Mouse (Mus musculus): Measurements from ENCODE around the gene Epop.

Gene Epop

DNA sequence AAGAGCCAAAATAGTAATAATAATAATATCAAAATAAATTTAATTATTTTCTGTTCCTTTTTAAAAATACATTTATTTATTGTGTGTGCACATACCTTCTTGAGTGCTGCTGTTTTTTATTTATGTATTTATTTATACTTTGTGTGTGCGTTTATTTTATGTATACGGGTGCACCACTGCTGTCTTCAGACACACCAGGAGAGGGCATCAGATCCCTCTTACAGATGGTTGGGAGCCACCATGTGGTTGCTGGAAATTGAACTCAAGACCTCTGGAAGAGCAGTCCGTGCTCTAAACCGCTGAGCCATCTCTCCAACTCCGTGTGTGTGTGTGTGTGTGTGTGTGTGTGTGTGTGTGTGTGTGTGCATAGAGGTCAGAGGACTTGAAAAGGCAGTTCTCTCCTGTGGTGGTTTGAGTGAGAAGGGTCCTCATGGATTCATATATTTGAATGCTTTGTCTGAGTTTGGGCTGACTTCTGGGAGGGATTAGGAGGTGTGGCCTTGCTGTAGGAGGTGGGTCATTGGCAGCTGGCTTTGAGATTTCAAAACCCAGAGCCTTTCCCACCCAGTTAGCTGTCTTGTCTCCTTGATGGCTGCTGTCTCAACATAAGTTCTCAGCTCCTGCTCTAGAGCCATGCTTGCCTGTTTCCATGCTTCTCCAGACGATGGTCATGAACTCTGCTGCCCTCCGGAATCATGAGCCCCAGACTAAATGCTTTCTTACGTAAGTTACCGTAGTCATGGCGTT lies 31.4 kb downstream of the Epop start:
- CTCF ChIA-PET, result no interaction called here

DNA sequence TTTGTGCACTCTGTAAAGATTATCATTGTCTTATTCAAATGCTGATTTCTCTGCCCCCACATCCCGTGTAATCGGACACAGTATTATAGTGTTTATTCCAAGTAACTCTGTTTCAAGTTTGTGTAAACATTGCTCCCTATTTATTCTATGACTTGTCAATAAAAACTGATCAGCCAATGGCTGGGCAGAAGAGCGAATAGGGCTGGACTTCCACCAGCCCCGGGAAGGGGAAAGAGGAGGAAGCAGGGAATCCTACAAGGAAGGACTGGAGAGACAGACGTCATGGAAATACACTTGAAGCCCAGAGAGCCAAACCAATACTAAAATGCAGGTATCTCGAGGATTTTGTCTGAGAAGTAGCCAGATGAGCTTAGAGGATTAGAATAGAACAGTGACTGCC lies 35.4 kb downstream of the Epop start:
- CTCF ChIA-PET, result interaction anchor here (0.6 kb wide), 1 partner anchor 13 kb away, joined by 5 read pairs; no protein-coding TSS in a partner anchor

DNA sequence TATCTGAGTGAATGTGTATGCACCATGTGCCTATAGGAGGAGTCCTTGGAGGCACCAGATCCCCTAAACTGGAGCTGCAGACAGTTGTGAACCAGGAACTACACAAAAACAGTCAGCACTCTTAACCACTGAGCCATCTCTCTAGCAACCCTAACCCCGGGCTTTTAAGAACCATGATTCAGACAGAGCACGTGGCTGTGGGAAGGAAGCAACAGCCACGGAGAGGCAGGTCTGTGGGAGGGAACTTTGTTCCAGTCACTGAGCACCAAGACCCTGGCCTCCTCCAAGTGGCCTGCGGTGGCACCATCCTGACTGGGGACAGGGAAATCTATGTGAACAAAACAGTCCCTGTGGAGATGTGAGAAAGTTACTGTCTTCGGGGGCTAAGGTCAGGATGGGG lies 37.6 kb downstream of the Epop start:
- CTCF ChIA-PET, result no interaction called here

GRCm38 (mm10) chr11:97590227-97590960 lies 39.1 kb downstream of the Epop start:
- CTCF ChIA-PET, result no interaction called here

DNA sequence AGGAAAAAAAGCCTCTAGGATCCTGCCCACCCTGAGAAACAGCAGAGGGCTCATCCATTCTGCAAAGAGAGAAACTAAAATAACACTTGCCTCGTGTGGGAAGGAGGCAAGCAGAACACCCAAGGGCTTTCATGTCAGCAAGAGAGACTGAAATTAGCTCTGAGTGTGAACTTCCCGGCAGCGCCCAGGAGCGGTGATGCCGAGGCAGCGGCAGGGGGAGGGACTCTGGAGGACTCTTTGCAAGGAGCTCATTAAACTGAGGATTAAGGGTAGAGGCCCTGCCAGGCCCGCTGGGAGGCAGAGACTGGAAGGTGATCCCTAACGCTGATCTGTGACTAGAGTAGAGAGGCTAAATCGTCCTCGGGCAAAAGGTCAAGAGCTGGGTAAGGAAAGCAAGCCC lies 40.3 kb downstream of the Epop start:
- CTCF ChIA-PET, result no interaction called here

GRCm38 (mm10) chr11:97585932-97586331 lies 43.6 kb downstream of the Epop start:
- CTCF ChIA-PET, result interaction anchor here (0.5 kb wide), 1 partner anchor 1458 kb away, joined by 3 read pairs; no protein-coding TSS in a partner anchor

DNA sequence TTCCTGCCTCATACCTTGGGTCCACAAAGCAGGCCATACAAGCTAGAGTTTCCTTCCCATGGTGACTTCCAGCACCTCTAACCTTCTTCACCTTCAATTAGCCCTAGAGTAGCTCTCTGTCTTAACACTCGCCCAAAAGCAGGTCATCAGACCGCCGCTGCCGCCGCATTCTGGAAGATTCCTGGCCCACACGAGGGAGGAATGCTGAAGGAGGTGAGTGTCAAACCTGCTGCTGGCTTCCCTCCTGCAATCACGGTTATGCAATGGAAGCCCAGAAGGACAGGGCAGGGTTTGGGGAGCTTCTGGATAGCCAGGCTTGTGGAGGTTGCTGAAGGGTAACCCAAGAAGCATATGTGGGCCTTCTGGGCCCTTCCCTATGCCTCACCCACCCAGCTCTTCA lies 45.0 kb downstream of the Epop start:
- CTCF ChIA-PET, result no interaction called here

- CTCF ChIA-PET, result no interaction called here
These were observed 50.2 kb downstream of the Epop start for GRCm38 (mm10) chr11:97579088-97579857.

- CTCF ChIA-PET, result interaction anchor here (0.6 kb wide), 1 partner anchor 411 kb away, joined by 3 read pairs; no protein-coding TSS in a partner anchor
These were observed 51.2 kb downstream of the Epop start for GRCm38 (mm10) chr11:97578286-97578685.
